ENCODE assay signal across 9 mouse cellular contexts in genomic region chr5:112886687-112887491, GRCm38 (mm10). TPM values are rescaled to one million over a fixed set of nuclear protein-coding genes. Genes with fewer than 3 reads are reported as not detected.
DNase-seq lines count a peak whose midpoint lies in the region; ATAC-seq lines count a peak whose summit lies in the region.
"Had no signal": no experiment of that assay in that cellular context is flagged by ENCODE, and none has a peak within 500 bp of the region (broad histone marks: within the 10 kb centered on the region; RNA-seq: fewer than 3 reads in every experiment).

No protein-coding gene starts in this region.

- no peak overlapping the region for H3K4me3 ChIP-seq in midbrain, embryonic 14.5 days (replicated peaks; ENCODE audit: low read depth, low read length)
- H3K4me3 ChIP-seq in midbrain, embryonic 11.5 days (ENCODE audit: low read depth, low read length) = no peak overlapping the region
- H3K4me3 ChIP-seq: limb, embryonic 15.5 days had no signal

- H3K4me2 ChIP-seq in midbrain, embryonic 14.5 days (ENCODE audit: low read length) = no peak overlapping the region
- H3K4me2 ChIP-seq in midbrain, embryonic 11.5 days = no peak overlapping the region
- H3K4me2 ChIP-seq: limb, embryonic 15.5 days had no signal

- H3K9ac ChIP-seq in midbrain, embryonic 14.5 days (replicated peaks; ENCODE audit: low read length) = no peak overlapping the region
- H3K9ac ChIP-seq in midbrain, embryonic 11.5 days (ENCODE audit: low read length) = no peak overlapping the region
- H3K9ac ChIP-seq: limb, embryonic 15.5 days had no signal

- H3K27me3 ChIP-seq in midbrain, embryonic 14.5 days (ENCODE audit: control insufficient read depth, insufficient read depth, low read length) = no peaks in the 10 kb centered on the region
- no peaks in the 10 kb centered on the region for H3K27me3 ChIP-seq in midbrain, embryonic 11.5 days (ENCODE audit: control insufficient read depth, insufficient read depth, low read length)
- H3K27me3 ChIP-seq: limb, embryonic 15.5 days had no signal

- H3K4me1 ChIP-seq in midbrain, embryonic 14.5 days (ENCODE audit: control insufficient read depth, insufficient read depth, low read length) = 0 out of 2 replicates have a peak, but pooled peaks cover 6% of the 10 kb centered on the region
- H3K4me1 ChIP-seq in midbrain, embryonic 11.5 days (ENCODE audit: control insufficient read depth, insufficient read depth, low read length) = no peaks in the 10 kb centered on the region

- H3K27ac ChIP-seq in midbrain, embryonic 14.5 days (replicated peaks; ENCODE audit: low read depth, low read length) = 0 out of 2 replicates have a peak overlapping the region, but pooled peaks have one; percentile 33
- H3K27ac ChIP-seq in midbrain, embryonic 11.5 days (ENCODE audit: low read depth, low read length) = no peak overlapping the region
- H3K27ac ChIP-seq: limb, embryonic 15.5 days had no signal

- no peak for ATAC-seq in midbrain, embryonic 14.5 days (ENCODE audit: low FRiP score, low TSS enrichment)
- ATAC-seq in midbrain, embryonic 11.5 days (ENCODE audit: low FRiP score) = no peak

- peak; percentile 47 for DNase-seq in midbrain, embryonic 14.5 days
- DNase-seq in midbrain, embryonic 11.5 days (ENCODE audit: low spot score, missing footprints) = no peak
- DNase-seq in cerebellum, adult 18-20 months = peak; percentile 58 to 68
- DNase-seq in heart, adult 18-20 months = peak; percentile 77 to 82
- peak; percentile 25 for DNase-seq in kidney, adult 8-10 months
- peak; percentile 56 for DNase-seq in right cerebral cortex, postnatal 14 days
- DNase-seq in urinary bladder, postnatal 4 days (ENCODE audit: low spot score in 2 of 2) = no peak
- no peak for DNase-seq in frontal cortex, postnatal 10 days (ENCODE audit: low spot score in 2 of 2)

- H3K36me3 ChIP-seq in midbrain, embryonic 14.5 days (ENCODE audit: control insufficient read depth, insufficient read depth, low read length) = no peaks in the 10 kb centered on the region
- H3K36me3 ChIP-seq in midbrain, embryonic 11.5 days (ENCODE audit: control insufficient read depth, insufficient read depth, low read length) = no peaks in the 10 kb centered on the region
- H3K36me3 ChIP-seq: limb, embryonic 15.5 days had no signal

- 52% methylated on average over 17 of the region's 17 CpGs for WGBS in midbrain, embryonic 14.5 days
- WGBS in midbrain, embryonic 11.5 days = 59% methylated on average over 17 of the region's 17 CpGs

- H3K9me3 ChIP-seq in midbrain, embryonic 14.5 days (ENCODE audit: control insufficient read depth, low read length) = no peaks in the 10 kb centered on the region
- H3K9me3 ChIP-seq in midbrain, embryonic 11.5 days (ENCODE audit: control insufficient read depth, low read length) = no peaks in the 10 kb centered on the region
- H3K9me3 ChIP-seq: limb, embryonic 15.5 days had no signal

RNA-seq across cellular contexts. Expression of gene Myo18b, which starts 9.3 kb away (rescaled TPM):
- polyA plus RNA-seq in midbrain, embryonic 14.5 days (2014; fragmentation: Nextera tagmentation; extraction: Ambion mirVana) = 0.87 and 1.4 TPM in 2 replicates
- polyA plus RNA-seq in midbrain, embryonic 11.5 days (2014; fragmentation: Nextera tagmentation; extraction: Ambion mirVana) = 0.41 and 0.48 TPM in 2 replicates
- total RNA-seq in heart, adult 18-20 months (2021) = 100 to 1,000 TPM; 197 to 201 TPM

Comparison
In these comparisons a context has a peak if more than half of its experiments do, and no peak if none do; other contexts are left out.
1. DNase-seq: peak in midbrain, embryonic 14.5 days (single experiment), cerebellum, adult 18-20 months (2 of 2), heart, adult 18-20 months (2 of 2), kidney, adult 8-10 months (2 of 2) and right cerebral cortex, postnatal 14 days (single experiment); none in midbrain, embryonic 11.5 days (single experiment), urinary bladder, postnatal 4 days (0 of 2) and frontal cortex, postnatal 10 days (0 of 2).